Mouse (Mus musculus) cerebellum, adult 18-20 months (tissue): Measurements from ENCODE around the gene Lrrc17.

Experiments
- DNase-seq, 2 experiments: peaks; one replicate each; pipeline ENCODE4 v3.0.0; 2021

The Lrrc17 gene

DNA sequence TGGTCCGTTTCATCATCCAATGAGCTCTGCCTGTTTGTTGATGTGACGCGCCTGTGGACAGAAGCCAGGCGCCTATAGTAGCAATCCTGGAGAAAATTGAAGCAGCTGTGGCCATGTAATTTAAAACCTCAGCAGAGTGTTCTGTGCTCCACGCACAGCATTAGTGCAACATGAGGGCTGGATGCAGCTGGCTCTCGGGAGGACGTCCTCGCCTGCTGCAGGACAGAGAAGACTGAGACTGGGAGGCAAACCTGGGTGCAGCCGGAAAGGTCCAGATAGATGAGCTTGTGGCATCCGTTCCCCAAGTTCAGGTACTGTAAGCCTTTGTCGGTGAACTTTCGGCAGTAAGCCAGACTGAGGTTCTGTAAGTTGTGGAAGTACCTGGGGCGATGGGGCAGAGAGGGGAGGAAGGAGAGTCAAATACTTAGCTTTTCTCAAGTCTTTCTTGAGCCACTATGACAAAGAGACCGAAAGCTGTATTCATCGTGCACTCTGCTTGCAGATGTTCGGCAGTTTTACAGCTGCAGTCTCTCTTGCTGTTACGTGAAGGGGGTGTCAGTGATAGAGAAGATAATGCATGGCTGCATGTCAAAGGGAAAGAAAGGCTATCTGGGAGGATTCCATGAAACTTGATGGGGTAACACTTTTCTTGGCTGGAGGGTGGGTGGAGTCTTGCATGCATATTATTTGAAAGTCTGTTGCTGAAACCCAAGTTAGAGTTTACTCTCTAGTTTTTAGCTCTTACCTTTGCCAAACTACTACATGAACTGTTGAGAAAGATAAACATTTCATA lies at the start of gene Lrrc17:
Gene Lrrc17, plus strand, starts transcription at position 151 of the 793 bp plus-strand sequence.
- DNase-seq = no peak

DNA sequence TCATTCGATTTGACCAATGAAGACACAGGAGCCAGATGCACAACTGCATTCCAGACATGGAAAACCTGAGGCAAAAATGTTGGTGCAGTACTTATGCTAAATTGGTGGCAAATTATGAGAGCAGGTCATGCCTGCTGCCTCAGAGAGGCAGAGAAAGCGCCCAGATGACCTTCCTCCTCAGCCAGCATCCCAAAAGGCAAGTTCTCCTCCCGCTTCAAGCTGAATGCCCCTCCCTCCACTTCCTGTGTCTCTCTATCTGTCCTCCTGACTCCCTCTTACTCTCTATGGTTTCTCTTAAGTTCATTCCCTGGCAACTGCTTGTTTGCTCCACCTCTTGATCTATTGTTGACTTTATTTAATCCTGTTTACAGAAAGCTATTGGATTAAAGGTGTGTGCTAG lies 48.6 kb upstream of the Lrrc17 start:
- DNase-seq = no peak

DNA sequence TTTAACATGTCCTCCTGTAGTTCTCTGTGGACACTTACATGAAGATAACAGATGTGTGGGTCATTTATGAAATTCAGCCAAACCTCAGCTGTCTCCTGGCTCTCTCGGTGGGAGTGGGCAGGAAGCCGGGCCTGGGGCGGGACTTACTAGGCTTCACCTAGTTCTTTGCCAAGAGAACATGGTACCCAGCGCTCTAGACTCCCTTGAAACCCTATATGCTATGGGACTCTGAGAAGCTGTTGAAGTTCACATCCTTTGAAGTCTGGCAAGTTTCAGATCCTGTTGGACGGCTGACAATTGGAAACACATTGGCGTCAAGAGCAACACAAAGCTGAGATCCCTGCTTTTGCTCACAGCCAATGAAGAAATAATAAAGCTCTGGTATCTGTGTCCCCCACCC lies 47.0 kb upstream of the Lrrc17 start:
- no peak for DNase-seq

DNA sequence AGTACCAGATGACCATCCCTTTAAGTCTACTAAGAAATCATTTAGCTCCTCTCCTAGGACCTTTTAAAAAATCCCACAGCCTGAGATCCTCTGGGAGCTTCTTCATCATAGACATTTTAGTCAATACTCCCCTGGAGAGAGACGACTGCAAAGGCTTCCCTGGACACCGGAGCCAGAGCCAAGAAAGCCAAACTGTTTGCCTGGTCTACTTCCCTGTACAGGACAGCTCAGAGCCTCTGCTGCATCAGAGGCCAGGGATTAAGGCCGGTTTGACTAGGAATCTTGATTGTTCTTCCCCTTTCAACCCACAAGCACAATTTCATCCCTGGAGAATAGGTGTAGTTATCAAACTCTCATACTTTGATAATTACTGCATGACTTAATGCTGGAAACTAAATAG lies 46.5 kb upstream of the Lrrc17 start:
- DNase-seq = no peak

DNA sequence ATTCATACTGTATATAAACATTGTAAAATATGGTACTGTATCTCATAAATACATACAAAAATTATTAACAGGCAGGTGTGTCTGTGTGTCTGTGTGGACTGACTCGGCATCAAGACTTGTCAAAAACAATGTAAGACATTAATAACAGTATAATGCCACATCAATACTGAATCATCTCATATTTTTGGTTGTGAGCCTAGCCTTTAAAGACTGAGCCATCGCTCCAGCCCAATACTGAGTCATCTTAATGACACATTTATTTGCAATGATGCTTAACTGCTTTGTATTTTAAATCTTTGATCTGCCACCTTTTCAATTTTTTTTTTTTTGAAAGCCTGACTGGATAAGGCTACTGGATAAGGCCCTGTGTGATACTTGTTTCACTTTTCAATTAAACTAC lies 44.9 kb upstream of the Lrrc17 start:
- no peak for DNase-seq

DNA sequence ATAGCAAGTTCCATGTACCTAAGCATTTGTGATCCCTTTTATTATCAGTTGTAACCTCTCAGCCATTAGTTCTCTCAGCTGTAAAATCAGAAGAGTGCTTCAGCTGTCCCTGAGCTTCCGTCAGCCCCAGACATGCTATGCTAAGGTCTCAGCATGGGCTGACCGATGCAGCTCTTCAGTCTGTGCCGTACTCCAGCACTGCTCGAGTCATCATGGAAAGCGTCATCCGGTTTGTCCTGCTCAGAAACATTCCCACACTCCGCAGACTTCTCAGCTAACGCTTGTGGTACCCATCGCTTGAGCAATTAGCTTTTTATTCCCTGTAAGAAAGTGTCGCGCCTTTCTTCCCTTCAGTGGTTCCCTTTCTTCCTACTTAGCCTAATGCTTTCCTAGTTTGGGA lies 44.4 kb upstream of the Lrrc17 start:
- DNase-seq = no peak

DNA sequence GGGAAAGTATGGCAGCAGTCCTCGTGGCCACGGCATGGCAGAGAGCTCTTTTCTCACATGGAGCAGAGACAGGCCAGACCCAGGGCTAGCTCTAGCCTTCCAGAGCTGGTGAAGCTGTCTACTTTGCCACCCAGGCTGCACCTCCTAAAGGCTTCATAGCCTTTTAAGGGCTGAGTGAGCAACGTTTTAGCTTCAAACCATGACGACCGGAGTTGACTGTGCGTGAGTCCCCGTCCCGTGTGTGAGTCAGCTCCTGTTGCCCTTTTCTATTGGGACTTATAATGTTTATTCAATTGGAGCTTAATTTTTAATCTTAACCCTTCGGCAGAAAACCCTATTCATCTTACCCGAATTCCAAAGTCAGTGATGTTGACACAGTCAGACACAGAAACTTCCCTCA lies 43.2 kb upstream of the Lrrc17 start:
- no peak for DNase-seq

DNA sequence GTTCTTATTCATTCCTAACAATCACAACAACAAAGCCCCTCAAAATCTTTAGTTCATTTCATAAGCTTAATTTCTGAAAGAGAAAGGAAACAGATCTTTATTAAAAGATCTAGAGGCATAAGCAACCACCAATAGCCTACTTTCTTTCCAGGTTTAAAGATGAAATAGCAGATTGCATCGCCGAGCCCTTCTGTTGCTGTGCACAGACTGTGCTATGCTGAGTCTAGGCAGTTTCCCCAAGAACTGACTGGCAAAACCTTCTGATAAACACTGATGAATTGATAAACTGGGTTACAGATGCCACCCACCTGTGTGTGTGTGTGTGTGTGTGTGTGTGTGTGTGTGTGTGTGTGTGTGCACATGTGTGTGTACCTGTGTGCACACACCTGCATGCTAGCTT lies 42.4 kb upstream of the Lrrc17 start:
- no peak for DNase-seq

DNA sequence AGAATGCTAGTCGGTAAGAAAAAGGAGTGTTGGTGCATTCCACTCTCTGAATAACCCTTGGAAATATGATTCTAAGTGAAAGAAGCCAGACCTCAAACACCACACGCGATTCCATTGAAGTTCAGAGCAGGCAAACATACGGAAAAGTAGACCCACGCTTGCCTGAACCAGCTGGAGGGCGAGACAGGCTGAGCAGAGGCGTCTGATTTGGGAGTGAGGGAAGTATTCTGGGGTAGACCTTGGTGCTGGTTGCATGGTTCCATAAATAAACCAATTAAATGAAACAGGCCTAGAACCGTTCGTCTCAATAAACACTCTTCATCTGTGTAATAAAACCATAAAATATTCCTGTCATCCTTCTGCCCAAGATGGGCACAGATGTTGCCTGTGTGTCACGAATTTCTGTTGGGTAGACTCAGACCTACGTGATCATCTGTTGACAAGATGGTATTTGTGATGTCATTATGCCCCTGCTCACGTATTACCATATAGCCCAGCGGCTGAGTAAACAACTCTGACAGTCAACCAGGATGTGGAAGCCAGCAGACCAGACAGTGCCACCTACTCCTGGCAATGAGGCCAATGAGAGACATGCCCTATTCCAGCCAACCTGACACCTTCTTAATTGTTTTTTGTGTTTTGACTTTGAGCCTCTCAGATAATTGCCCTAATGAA lies 40.3 kb upstream of the Lrrc17 start:
- DNase-seq = no peak

DNA sequence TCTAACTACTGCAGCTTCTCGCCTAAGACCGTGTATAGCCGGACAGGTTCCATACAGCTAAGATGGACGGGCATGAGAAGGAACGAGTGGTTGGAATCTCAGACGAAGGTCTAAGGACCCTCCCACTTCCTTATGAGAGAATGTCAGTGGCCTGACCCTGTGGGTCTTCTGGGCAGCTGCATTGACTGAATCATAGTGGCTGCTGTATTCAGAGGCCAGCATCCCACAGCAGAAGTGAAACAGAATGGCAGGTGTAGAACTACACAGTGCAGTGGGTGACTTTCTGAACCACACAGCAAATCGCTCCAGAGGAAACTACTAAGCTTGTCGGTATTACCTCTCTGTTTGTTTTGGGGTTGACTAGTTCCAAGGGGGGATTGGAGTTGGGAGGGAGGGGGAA lies 38.2 kb upstream of the Lrrc17 start:
- no peak for DNase-seq

DNA sequence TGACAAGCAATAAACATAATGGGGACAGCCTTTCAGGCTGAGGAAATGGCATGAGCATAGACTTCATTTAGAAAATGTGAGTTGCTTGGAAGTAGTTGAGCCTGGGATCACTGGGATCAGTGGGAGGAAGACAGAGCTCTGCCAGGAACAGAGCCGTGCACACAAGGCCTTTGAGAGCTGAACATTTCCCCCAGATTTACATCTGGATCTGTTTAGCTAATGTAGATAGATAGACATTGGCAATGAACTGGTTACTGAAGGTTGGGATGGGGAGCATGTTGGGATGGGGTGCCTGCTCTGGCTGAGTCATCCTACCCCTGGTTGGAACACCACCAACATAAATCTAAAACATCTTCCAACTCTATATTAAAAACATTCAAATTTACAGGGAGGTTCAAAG lies 36.5 kb upstream of the Lrrc17 start:
- DNase-seq = no peak

DNA sequence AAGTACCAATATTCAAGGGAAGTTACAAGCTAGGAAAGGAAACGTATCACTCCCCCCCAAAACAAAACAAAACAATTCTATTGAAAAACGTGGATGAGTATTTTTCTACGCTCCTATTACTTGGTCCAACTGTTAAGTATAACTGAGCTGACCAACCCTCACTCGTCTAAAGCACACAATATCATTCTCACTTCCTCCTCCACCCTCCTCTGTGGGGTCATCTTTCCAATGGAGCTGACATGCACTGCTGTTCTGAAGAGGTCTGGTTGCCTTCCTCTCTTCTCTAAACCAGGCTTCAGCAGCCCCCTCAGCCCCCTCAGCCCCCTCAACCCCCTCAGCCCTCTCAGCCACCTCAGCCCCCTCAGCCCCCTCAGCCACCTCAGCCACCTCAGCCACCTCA lies 33.6 kb upstream of the Lrrc17 start:
- DNase-seq = no peak

DNA sequence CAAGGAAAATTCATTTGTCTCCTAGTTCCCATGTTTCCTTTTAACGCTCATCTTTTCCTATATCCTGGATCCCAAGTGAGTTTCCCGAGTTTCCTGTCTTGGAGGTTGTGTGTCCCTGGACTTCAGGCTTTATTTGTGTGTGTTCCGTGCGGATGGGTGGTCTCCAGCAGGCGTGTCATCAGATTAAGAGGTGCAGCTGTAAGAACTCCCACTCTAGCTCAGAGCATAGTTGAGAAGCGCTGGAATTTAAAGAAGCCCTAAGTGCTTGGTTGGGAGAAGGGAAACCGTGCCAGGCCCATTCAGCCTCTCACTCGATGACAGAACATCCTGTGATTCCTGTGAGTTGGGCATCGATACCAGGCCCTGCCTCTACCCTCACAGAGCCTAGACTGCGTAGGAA lies 30.0 kb upstream of the Lrrc17 start:
- DNase-seq = no peak

DNA sequence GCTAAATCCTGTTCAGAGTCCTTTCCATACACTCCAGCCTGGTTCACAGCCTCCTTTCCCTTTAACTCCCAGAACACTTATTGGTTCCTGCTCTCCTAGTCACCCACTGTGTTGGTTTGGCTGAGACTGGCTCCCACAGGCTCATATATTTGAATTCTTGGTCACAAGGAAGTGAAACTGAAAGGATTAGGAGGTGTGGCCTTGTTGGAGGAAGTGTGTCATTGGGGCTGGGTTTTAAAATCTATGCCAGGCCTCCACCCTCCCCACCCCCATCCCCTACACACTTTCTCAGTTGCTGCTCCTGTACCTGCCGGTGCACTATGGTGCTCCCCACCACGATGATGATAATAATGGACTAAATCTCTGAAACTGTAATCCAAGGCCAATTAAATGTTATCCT lies 25.8 kb upstream of the Lrrc17 start:
- no peak for DNase-seq

DNA sequence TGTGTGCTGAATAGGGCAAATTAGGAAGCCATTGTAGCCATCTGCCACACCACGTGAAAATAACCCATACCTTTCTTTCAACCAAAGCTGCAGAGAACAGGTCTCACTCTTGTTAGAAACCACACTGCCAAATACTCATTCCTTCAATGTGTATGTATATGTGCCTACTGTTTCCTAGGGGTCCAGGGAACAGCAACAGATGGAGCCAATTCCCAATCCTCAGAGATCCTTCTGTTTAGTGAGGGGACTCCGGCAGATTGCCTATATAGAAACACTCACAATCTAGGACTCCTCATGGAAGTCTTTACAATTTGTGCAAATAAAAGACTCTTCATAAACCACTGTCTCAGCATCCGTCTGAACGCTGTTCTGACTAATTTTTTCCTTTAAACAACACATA lies 25.2 kb upstream of the Lrrc17 start:
- no peak for DNase-seq

DNA sequence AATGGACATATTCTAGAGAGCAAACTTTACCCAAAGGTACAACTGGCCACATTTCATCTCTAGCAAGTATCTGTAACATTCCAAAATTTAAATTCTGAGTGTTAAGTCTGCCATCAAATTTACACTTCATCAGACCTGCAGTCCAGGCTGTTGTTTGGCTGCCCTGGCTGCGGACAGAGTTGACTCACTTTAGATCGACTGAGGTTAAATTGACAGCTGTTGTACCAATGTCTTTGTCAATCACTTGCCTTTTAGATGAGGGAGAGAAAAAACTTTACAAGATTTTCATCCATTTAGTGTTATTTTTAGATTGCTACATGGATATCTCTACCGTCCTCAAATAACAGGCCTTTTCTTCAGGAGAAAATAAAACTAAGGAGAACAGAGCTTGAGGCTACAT lies 24.2 kb upstream of the Lrrc17 start:
- DNase-seq = no peak

DNA sequence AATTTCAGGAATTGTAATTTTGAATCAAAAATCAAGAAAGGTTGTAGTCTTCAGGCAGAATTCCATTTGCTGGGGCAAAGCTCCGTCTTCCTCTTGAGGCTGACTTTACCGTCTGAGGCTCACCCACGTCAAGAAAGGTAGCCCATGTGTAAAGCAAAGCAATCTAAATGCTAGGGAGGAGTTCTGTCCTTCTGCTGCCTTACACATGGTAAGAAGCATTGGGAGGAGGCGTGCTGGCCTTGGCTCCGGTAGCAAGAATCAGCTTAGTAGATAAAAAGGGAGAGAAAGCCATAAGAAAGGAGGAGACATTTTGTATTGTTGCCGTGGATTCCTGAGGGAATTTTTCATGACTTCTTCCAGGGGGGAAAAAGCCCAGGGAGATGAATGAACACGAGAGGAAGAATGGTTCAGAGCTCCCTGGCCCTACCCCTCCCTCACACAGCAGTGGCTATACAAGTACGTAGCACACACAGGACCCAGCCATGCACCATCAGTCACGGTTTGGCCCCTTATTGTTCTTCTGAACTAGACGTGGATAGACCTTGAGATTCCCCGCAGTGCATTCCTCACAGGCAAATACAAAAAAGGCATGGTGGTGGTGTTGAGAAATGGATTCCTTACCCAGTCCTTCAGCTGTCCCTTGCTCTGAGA lies 16.4 kb upstream of the Lrrc17 start:
- no peak for DNase-seq

DNA sequence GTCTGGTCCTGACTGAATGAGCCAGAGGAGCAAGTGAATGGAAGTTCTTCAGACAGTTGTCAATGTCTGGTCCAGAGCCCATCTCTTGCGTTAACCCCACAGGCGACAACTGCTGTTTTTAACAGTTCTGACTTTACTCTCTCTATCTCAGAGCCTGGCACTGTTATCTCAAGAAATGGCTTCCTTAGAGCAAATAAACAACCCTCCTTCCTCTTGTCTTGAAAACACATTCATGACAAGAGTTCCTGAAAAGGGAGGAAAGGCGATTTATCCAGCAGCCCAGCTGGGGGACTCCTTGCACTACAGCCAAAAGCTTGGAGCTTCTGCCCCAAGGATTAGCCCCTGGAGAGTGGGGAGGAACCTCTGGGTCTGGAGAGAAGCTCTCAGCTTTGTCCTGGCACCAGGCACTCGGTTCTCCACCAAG lies 15.9 kb upstream of the Lrrc17 start:
- DNase-seq = no peak

DNA sequence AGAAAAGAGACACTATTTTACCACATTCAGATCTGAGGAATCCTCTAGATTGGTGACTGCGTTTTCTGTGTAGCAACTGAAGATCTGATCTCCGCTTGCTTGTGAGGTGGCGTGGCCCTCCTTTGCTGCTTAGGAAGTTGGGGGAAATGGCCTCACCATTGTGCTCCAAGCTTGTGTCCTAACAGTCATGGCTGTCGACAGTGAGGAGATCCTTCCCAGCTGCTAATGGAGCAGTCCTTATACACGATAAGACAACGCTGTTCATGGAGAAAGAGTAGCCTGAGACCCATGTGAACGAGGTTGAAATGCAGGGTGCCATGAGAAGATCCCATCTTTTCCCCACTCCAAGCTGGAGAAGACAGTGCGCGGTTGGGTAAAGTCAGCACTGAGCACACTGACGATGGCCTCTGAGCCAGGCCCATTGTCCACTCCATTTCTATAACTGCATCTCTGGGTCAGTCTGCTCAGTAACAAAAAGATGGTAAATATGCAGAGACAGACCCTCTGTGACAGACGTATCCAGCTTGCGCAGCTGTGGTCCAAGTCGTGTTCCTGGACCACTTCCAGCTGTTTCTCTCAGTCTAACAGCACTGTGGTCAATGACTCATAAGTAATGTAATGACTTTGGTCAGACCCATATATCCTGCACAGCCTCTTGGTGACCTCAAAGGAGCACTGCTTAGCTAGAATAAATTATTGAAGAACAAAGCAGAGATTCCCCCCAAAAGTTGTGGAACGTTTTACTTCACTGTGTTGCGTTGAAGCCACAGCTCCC lies 15.1 kb upstream of the Lrrc17 start:
- no peak for DNase-seq

DNA sequence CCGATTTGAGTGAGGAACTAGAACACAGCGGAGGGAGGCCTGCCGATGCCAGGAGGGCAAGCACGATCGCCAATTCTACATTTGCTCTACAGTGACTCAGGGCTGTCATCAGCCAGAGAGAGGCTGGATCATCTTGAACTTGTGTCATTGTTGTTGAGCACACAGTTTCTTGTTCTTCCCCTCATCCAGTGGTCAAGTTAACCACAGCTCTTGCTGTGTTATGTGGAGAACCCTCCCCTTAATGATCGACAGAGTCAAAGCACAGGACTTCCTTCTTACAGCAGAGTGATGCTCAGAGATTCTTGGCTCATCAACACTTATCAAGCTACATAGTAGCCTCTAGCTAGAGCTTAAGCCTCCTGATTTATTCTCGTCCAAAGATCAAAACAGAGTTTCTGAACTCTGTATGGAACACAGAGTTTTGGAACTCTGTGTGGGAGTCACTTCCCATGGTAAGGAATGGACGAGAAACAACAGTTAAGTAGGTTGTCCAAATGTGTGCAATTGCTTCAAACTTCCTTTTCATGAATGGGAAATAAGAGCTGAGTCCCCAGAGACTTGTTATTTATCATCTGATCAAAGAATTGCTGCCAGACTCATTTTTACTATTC lies 14.1 kb upstream of the Lrrc17 start:
- no peak for DNase-seq

DNA sequence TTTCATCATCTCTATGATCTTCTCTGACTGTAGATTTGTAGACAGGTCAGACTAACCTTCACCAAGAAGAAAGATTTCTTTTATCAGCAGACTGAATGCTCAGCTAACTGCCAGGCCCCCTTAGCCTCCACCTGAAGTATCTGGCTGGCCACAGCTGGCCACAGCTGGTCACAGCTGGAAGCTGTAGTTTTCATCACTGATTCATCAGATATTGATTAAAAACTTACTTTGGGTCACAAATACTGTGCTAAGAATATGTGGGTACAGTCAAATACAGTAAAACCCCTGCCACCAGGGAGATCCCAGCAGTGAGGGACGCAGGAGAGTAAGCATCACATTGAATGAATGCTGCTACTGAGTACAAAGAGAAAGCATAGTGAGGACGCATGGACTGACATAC lies 11.2 kb upstream of the Lrrc17 start:
- DNase-seq = no peak

DNA sequence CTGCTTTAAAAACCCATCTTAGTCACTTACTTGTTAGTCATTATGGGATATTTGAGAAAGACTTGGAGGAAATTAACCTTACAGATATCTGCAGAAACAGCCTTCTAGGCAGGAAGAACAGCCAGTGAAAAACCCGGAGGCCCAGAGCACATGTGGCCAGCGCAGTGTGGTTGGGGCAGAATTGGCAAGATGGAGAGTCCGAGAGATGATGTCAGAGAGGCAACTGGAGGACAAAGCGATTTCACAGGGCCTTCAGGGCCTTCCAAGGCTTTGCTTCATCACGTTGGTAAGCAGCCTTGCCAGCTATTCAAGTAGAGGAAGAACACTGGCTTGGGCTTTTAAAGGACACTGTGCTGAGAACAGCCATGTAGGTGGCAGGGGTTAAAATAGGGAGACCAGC lies 10.4 kb upstream of the Lrrc17 start:
- no peak for DNase-seq

DNA sequence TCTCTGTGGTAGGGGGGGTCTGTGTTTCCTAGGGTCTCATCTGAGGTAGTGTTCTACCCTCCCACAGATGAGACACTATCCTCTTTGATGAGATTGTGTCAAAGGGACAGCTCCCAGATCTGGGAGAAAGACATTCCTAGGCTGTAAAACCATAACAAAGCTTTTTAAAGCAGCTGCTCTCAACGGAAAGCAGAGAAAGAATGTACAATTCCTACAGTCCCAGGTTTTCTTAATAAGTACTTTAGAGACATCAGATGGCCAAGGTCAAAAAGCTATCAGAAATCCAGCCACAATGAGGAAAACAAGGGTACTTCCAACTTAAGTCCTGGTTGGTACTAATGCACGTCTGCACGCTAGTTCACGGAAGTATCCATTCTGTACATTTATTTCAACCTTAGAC lies 1.1 kb upstream of the Lrrc17 start:
- no peak for DNase-seq
